Mouse (Mus musculus): ENCODE data around the gene Popdc2. TPM values are rescaled to one million over a fixed set of nuclear protein-coding genes. Genes with fewer than 3 reads are reported as not detected.

The Popdc2 gene
- polyA plus RNA-seq, 1 experiment from 2014 or later: 0.23 TPM

- WGBS: 92% methylated on average over 1 of the region's 1 CpGs
- no peaks in the 10 kb centered on the region for H3K4me1 ChIP-seq
Observed at GRCm38 (mm10) chr16:38425799-38426198, 63.8 kb downstream of the Popdc2 start.

More at GRCm38 (mm10) chr16:38425799-38426198, 63.8 kb downstream of the Popdc2 start:
- Histone ChIP-seq H3K27ac (no peak overlapping the region), H3K4me3 (no peak overlapping the region), H3K27me3 (no peaks in the 10 kb centered on the region), H3K9me3 (replicated peaks) (no peaks in the 10 kb centered on the region), H3K9ac (no peak overlapping the region), H3K36me3 (ENCODE audit: poor library complexity, severe bottlenecking) (no peaks in the 10 kb centered on the region), H3K4me2 (no peak overlapping the region)
- ATAC-seq: no peak

Other genes with a start within 250 kb of the Popdc2 start
- gene Nr1i2, start 67.4 kb upstream of the Popdc2 start, polyA plus RNA-seq (2015; fragmentation: Nextera tagmentation; extraction: Ambion mirVana): not detected in 2 replicates
- 0.61 and 1.4 TPM in 2 replicates for gene Maats1, start 20.1 kb upstream of the Popdc2 start, polyA plus RNA-seq (2015; fragmentation: Nextera tagmentation; extraction: Ambion mirVana)
- 129 and 147 TPM in 2 replicates for gene Cox17, start 15.2 kb upstream of the Popdc2 start, polyA plus RNA-seq (2015; fragmentation: Nextera tagmentation; extraction: Ambion mirVana)
- not detected in 2 replicates for gene Gm21987, start 15.2 kb upstream of the Popdc2 start, polyA plus RNA-seq (2015; fragmentation: Nextera tagmentation; extraction: Ambion mirVana)
- 0.25 and 0.45 TPM in 2 replicates for gene Pla1a, start 70.9 kb downstream of the Popdc2 start, polyA plus RNA-seq (2015; fragmentation: Nextera tagmentation; extraction: Ambion mirVana)
- gene Adprh, start 90.5 kb downstream of the Popdc2 start, polyA plus RNA-seq (2015; fragmentation: Nextera tagmentation; extraction: Ambion mirVana): 145 and 153 TPM in 2 replicates
- 0.56 and 0.63 TPM in 2 replicates for gene Cd80, start 93.4 kb downstream of the Popdc2 start, polyA plus RNA-seq (2015; fragmentation: Nextera tagmentation; extraction: Ambion mirVana)
- gene Timmdc1, start 160.5 kb downstream of the Popdc2 start, polyA plus RNA-seq (2015; fragmentation: Nextera tagmentation; extraction: Ambion mirVana): 39.9 and 41.9 TPM in 2 replicates
- gene Poglut1, start 188.0 kb downstream of the Popdc2 start, polyA plus RNA-seq (2015; fragmentation: Nextera tagmentation; extraction: Ambion mirVana): 63.0 and 74.8 TPM in 2 replicates
- 42.9 and 57.3 TPM in 2 replicates for gene Tmem39a, start 196.5 kb downstream of the Popdc2 start, polyA plus RNA-seq (2015; fragmentation: Nextera tagmentation; extraction: Ambion mirVana)